Mouse (Mus musculus) heart, embryonic 16.5 days (tissue): ENCODE data around the gene Exoc4. TPM values are rescaled to one million over a fixed set of nuclear protein-coding genes. Genes with fewer than 3 reads are reported as not detected.

ENCODE experiments used
- ATAC-seq: fragments of 200-750 bp; cut with Nextera tagmentation; replicated peaks from 2 replicates; pipeline ENCODE4 v1.8.0; 2017; ENCODE audit warnings: moderate number of reproducible peaks; ENCODE audit not compliant: insufficient read depth, low FRiP score; ENCODE audit errors: extremely low read depth
- H3K27ac ChIP-seq: fragments of 300-500 bp; sonication (generic); 2 replicates; pipeline ENCODE4 v1.5.1; 2014; ENCODE audit warnings: mild to moderate bottlenecking, low read length, control low read depth, moderate library complexity
- H3K27me3 ChIP-seq: fragments of 300-500 bp; sonication (generic); 2 replicates; pipeline ENCODE4 v1.6.1; 2014; ENCODE audit warnings: low read length, mixed read lengths; ENCODE audit not compliant: control insufficient read depth, insufficient read depth
- H3K36me3 ChIP-seq: fragments of 300-500 bp; sonication (generic); 2 replicates; pipeline ENCODE4 v1.6.1; 2014; ENCODE audit not compliant: control insufficient read depth, insufficient read depth
- H3K4me1 ChIP-seq: fragments of 300-500 bp; sonication (generic); 2 replicates; pipeline ENCODE4 v1.6.1; 2014; ENCODE audit warnings: low read length, mixed read lengths; ENCODE audit not compliant: control insufficient read depth, insufficient read depth
- H3K4me2 ChIP-seq: fragments of 300-500 bp; sonication (generic); 2 replicates; pipeline ENCODE4 v1.6.1; 2014; ENCODE audit warnings: low read depth, mild to moderate bottlenecking, control low read depth, low read length
- H3K4me3 ChIP-seq: fragments of 300-500 bp; sonication (generic); 2 replicates; pipeline ENCODE4 v1.5.1; 2014; ENCODE audit warnings: mild to moderate bottlenecking, control low read depth, low read length
- H3K9ac ChIP-seq: fragments of 300-500 bp; sonication (generic); 2 replicates; pipeline ENCODE4 v1.6.1; 2014; ENCODE audit warnings: low read length, control low read depth
- H3K9me3 ChIP-seq: fragments of 300-500 bp; sonication (generic); replicated peaks from 2 replicates; pipeline ENCODE4 v1.6.1; 2016; ENCODE audit warnings: low read length; ENCODE audit not compliant: control insufficient read depth
- WGBS: fragments of 180-500 bp; shearing (Covaris S2); extraction: QIAGEN DNeasy Blood & Tissue Kit; methylation state at CpG from one replicate; pipeline ENCODE4 v1.1.7; 2014; 5-methylcytosine and 5-hydroxymethylcytosine counted together
- polyA plus RNA-seq: library from polyadenylated mRNA; unstranded; fragments of >200 nt; fragmentation: Nextera tagmentation; extraction: Ambion mirVana; gene quantifications from 2 replicates; pipeline ENCODE4 v1.2.1, GENCODE M21; 2015

Gene Exoc4
- polyA plus RNA-seq, 1 experiment from 2014 or later, result 35.1 TPM

DNA sequence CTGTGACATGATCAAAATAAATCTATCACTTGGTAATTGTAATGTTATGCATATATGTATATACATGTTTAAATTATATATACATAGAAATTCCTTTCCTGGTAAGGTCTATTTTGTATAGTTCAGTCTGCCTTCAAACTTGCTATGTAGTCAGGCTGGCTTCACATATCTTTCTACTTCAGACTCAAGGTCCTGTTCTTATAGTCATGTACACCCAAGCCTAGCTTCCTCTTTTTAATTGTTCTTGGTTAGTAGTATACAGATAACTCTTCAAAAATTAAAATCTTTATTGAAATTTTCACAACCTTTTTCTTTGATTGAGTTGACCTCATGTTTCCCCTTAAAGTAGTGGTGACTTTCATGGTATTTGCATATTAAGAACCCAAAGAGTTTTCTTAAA is 176.1 kb downstream of the Exoc4 start:
- no peak for ATAC-seq
- H3K27me3 ChIP-seq, result no peaks in the 10 kb centered on the region
- H3K4me3 ChIP-seq, result no peak overlapping the region
- H3K27ac ChIP-seq, result no peak overlapping the region
- H3K4me1 ChIP-seq, result no peaks in the 10 kb centered on the region
- no peak overlapping the region for H3K9ac ChIP-seq
- no peaks in the 10 kb centered on the region for H3K36me3 ChIP-seq
- H3K4me2 ChIP-seq, result no peak overlapping the region
- no peaks in the 10 kb centered on the region for H3K9me3 ChIP-seq

DNA sequence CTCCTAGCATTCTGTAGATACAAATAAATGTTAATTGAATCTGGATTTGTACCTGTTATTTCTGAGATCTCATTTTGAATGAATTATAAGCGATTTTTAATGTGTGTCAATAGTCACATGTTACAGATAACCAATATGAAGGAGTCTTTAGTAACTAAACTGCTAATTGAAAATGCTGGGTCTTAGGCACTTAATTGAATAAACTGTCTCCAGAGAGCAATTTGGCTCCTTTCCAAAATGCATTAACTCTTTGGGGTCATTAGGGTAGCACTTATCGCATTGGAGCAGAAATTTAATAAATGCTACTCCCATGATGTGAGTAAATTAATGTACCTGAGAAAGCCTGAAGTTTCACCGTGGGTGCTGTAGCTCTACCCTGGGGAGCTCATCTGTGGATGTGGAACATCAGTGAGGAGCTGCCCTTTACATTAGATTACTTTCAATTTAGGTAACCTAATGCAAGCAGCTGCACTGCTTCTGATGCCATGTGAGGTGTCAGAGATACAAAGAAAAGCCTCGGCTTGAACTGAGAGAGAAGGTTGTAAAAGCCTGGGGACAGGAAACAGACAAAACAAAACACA is 182.4 kb downstream of the Exoc4 start:
- Histone ChIP-seq H3K4me2 (no peak overlapping the region), H3K4me1 (no peaks in the 10 kb centered on the region), H3K36me3 (no peaks in the 10 kb centered on the region), H3K4me3 (no peak overlapping the region), H3K9me3 (no peaks in the 10 kb centered on the region), H3K27me3 (no peaks in the 10 kb centered on the region), H3K27ac (no peak overlapping the region), H3K9ac (no peak overlapping the region)
- ATAC-seq, result no peak
- WGBS, result 63% methylated on average over 4 of the region's 4 CpGs

DNA sequence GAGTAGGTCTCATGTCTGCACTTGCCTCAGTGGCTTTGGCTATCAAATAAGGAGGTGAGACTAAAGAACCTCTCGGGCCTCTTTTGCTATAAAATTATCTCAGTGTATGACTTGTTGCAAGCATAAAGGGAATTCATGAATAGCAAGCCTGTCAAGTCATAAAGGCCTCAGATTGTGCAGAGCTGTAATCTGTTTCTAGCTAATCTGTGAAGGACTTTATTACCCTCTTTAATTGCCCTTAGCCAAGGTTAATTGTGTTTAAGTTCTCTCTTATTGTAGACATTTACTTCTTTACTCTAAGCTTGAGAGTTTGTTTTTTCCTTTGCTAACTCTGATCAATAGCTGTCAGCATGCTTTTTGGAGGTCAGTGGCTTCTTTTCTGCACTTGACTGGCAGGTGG is 191.6 kb downstream of the Exoc4 start:
- no peak for ATAC-seq
- WGBS, result 42% methylated on average over 1 of the region's 1 CpGs

DNA sequence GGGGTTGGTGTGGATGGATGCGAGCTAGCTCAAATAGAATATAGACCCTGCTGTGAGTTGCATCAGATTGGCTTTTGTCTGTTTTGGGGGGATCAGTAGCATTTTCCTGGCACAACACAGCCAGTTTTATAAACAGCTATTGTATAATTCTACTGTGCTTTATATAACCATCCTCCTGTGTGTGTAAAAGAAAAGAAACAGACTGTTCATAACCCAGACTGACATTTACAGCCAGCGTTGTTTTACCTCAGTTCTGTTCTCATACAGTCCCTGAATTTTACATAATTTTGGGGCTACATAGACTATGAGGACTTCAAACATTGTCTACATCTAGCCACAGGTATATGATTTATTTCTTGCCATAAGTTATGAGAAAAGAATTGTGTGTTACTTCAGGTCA is 204.9 kb downstream of the Exoc4 start:
- no peak overlapping the region for H3K27ac ChIP-seq
- no peaks in the 10 kb centered on the region for H3K9me3 ChIP-seq
- H3K4me3 ChIP-seq, result no peak overlapping the region
- no peak overlapping the region for H3K9ac ChIP-seq
- ATAC-seq, result no peak
- no peaks in the 10 kb centered on the region for H3K27me3 ChIP-seq
- 97% methylated on average over 2 of the region's 2 CpGs for WGBS
- no peak overlapping the region for H3K4me2 ChIP-seq
- H3K36me3 ChIP-seq, result no peaks in the 10 kb centered on the region
- peaks cover 3% of the 10 kb centered on the region; the same call in 1 of the 2 replicates for H3K4me1 ChIP-seq

More for the DNA sequence above, 191.6 kb downstream of the Exoc4 start:
- H3K36me3 ChIP-seq, result peaks cover 13% of the 10 kb centered on the region
- H3K4me3 ChIP-seq, result no peak overlapping the region
- H3K4me1 ChIP-seq, result 0 out of 2 replicates have a peak, but pooled peaks cover 2% of the 10 kb centered on the region
- no peaks in the 10 kb centered on the region for H3K27me3 ChIP-seq
- no peak overlapping the region for H3K27ac ChIP-seq
- H3K4me2 ChIP-seq, result no peak overlapping the region
- H3K9me3 ChIP-seq, result no peaks in the 10 kb centered on the region
- no peak overlapping the region for H3K9ac ChIP-seq

DNA sequence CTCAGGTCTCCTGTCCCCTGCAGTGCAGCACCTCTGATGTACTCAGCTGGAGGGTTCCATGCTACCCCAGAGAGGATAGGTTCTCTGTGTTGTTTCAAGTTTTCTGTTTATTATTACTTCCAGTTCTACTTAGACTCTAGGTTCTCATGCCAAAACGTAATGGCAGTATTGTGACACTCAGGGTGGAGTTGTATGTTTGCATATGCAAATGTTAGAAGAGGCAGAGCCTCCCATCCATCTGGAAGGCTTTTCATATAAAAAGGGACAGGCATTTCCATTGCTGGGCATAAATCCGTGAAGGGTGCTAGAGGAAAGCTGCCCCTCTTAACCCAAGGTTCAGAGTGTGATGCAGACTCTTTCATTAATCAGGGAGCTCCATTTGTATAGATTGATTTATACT is 205.5 kb downstream of the Exoc4 start:
- H3K36me3 ChIP-seq, result no peaks in the 10 kb centered on the region
- no peak overlapping the region for H3K27ac ChIP-seq
- no peak overlapping the region for H3K4me2 ChIP-seq
- no peak overlapping the region for H3K4me3 ChIP-seq
- no peaks in the 10 kb centered on the region for H3K27me3 ChIP-seq
- ATAC-seq, result no peak
- H3K9ac ChIP-seq, result no peak overlapping the region
- WGBS, result 70% methylated on average over 2 of the region's 2 CpGs
- no peaks in the 10 kb centered on the region for H3K9me3 ChIP-seq
- peaks cover 3% of the 10 kb centered on the region; the same call in 1 of the 2 replicates for H3K4me1 ChIP-seq

DNA sequence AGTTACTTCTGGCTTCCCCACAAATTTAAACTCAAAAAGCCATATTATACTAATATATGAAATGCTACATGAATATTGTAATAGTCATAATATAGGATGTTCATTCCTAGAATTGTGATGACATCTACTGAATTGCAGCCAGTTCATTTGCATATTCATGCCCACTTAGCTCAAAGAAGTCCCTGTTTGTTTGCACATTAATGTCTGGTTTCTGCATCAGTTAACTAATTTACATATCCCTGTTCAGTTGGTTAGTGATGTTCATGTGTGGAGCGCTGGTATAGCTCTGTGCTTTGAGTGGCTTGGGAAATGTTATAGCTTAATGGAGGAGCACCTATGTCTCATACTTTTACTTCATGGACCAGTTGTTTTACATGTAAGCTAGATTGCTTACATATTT is 206.4 kb downstream of the Exoc4 start:
- 95% methylated on average over 1 of the region's 1 CpGs for WGBS
- Histone ChIP-seq H3K27ac (no peak overlapping the region), H3K9me3 (no peaks in the 10 kb centered on the region), H3K9ac (no peak overlapping the region), H3K27me3 (no peaks in the 10 kb centered on the region), H3K4me1 (peaks cover 3% of the 10 kb centered on the region; the same call in 1 of the 2 replicates), H3K36me3 (no peaks in the 10 kb centered on the region), H3K4me2 (no peak overlapping the region), H3K4me3 (no peak overlapping the region)
- no peak for ATAC-seq

DNA sequence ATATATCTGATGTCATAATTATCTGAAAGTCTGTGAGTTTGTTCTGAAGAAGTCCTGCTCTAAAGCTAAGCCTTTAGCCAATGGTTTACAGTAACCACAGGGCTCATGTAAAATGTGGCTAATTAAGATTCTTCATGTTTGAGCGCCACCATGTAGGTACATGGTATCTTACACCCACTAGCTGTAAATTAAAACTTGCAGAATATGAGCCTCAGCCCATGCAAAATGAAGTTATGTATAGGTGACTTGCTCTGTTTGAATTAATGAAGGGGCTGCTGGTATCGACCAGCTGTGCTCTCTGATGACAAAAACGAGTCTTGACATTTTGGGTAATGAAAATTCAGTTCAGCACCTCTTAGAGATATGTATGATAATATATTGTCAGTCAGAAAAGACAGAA is 216.0 kb downstream of the Exoc4 start:
- WGBS, result 86% methylated on average over 3 of the region's 3 CpGs
- no peaks in the 10 kb centered on the region for H3K4me1 ChIP-seq

DNA sequence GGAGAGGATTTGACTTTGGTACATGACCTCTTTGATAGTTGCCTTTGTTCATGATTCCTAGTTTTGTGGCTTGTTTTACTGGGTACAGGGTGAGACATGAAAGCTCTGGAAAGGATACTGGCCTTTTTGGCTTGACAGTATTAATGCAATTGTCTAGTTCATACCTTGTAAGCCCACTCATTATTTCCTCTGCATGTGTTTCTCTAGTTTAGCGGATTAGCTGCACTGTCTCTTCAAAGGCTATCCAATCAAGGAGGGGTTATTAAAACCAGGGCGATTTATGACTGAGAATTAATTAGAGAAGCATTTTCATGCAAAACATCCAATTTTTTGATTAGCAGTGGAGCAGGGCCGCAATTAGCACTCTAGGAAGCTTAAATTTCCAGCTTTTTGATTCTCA is 216.5 kb downstream of the Exoc4 start:
- no peaks in the 10 kb centered on the region for H3K4me1 ChIP-seq
- H3K36me3 ChIP-seq, result no peaks in the 10 kb centered on the region
- H3K9me3 ChIP-seq, result no peaks in the 10 kb centered on the region
- H3K4me3 ChIP-seq, result no peak overlapping the region
- H3K27ac ChIP-seq, result no peak overlapping the region
- H3K4me2 ChIP-seq, result no peak overlapping the region
- H3K9ac ChIP-seq, result no peak overlapping the region
- ATAC-seq, result no peak
- no peaks in the 10 kb centered on the region for H3K27me3 ChIP-seq
- WGBS, result 84% methylated on average over 3 of the region's 3 CpGs

More for the DNA sequence above, 216.0 kb downstream of the Exoc4 start:
- Histone ChIP-seq H3K9ac (no peak overlapping the region), H3K36me3 (no peaks in the 10 kb centered on the region), H3K27ac (no peak overlapping the region), H3K9me3 (no peaks in the 10 kb centered on the region), H3K27me3 (no peaks in the 10 kb centered on the region), H3K4me2 (no peak overlapping the region), H3K4me3 (no peak overlapping the region)
- ATAC-seq, result no peak

DNA sequence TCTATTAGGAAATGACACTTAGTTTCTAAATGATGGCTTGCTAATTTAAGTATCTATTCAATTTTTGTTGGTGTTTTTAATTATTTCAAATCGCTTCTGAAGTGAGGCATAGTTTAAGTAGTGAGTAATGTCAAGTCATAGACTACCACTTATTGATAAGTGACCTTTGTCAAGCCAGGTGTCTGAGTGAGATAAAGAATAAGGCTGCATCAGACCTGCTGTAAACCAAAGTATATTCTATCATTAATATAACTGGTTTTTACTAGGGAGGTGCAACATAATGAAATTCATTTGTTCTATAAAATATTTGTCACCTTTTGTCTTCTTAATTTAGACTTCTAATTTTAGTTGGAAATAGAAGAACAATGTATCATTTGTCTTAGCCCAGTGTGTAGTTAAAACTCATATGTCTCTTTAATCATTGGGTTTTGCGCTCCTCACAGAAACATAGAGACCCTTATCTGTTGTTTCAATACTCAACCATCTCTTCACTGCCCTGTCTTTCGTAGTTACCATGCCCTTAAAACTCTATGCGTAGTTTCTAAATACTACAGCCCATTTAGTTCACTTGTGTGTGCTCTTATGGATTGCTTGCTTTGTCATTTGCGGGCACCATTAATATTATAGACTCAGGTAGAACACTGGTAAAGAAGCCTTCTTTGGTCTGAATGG is 217.4 kb downstream of the Exoc4 start:
- H3K27ac ChIP-seq, result no peak overlapping the region
- H3K4me1 ChIP-seq, result no peaks in the 10 kb centered on the region
- no peak for ATAC-seq
- 86% methylated on average over 5 of the region's 5 CpGs for WGBS
- H3K9ac ChIP-seq, result no peak overlapping the region
- H3K4me3 ChIP-seq, result no peak overlapping the region
- no peaks in the 10 kb centered on the region for H3K36me3 ChIP-seq
- H3K27me3 ChIP-seq, result no peaks in the 10 kb centered on the region
- no peak overlapping the region for H3K4me2 ChIP-seq
- no peaks in the 10 kb centered on the region for H3K9me3 ChIP-seq
